Mouse (Mus musculus) heart, postnatal 0 days (tissue): ENCODE measurements at regions not wholly inside any gene's neighbourhood (a gene's known extent, or its start where the extent isn't known, plus 50 kb on each side); places are given as distances from the start of the nearest gene placed in this dataset.

Experiments used
- CTCF ChIP-seq: IDR thresholded peaks from 2 replicates; pipeline ENCODE4 v1.5.1; 2016; ENCODE audit warnings: antibody characterized with exemption, control low read depth, low read depth
- EP300 ChIP-seq: IDR thresholded peaks from 2 replicates; pipeline ENCODE4 v1.6.1; 2016; ENCODE audit warnings: antibody characterized with exemption, low read depth

DNA sequence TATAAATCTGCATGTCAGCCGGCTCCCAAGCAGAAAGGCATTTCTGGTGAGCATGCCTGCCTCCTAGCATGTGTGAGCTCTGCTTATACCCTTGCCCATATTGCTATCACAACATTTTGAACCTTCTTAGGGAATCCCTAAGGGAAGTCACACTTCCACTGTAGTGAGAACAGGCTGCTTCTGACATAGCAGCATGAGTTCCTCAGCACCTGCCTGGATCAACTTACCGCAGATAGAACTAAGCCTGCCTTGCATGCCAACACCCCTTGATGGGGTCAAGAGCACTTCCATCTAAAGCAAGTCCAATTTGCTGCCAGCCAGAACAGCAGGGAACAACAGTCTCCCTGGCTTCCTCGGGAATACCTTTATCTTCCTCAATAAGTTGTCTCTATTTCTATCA lies 769.8 kb downstream of the Ryr2 start:
- TF ChIP-seq CTCF (no peak), EP300 (no peak)
